Mouse (Mus musculus) lung, adult 2 months (tissue): ENCODE measurements around the gene Cadm1.

Experiments used
- CTCF ChIP-seq: fragments of 200-500 bp; IDR thresholded peaks from 2 replicates; pipeline ENCODE4 v1.5.1; 2011; ENCODE audit warnings: mild to moderate bottlenecking, low read length, control low read depth; ENCODE audit not compliant: insufficient read depth
- POLR2A ChIP-seq: fragments of 200-500 bp; IDR thresholded peaks from 2 replicates; pipeline ENCODE4 v1.6.1; 2011; ENCODE audit warnings: low read depth, mild to moderate bottlenecking, control low read depth, low read length, borderline replicate concordance; ENCODE audit errors: extremely low read depth

DNA sequence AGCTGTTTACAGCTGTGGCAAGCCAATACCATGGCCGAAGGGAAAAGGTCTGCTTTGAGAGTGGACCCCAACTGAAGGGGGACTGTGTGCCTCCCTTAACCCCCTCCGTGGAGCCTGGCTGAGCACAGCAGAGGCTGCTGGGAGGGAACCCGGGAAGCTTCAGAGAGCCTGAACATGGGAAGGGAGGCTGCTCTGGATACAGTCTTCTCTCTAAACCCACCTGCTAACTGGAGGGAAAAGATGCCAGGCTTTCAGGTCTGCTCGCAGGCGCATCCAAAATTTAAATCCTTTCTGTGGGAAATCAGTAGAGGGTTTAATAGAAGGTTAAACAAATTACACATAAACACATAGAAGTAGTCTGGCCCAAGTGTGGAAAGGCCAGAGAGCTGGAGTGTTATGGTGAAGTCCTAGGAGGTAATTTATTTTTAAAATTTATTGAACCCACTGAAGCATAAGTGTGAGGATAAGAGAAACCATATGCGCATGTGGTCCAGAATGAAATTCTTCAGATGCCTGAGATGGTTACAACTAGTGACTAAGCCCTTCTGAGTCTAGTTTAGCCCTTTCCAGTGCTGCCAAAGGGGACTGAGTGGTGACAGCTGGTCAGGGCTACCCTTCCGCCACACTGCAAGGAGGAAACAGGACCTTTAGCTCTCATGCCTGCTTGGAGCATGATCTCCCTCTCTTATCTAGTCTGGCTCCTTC, 44.9 kb downstream of the Cadm1 start:
- TF ChIP-seq CTCF: no peak
- no peak for TF ChIP-seq POLR2A
